Comparison of ENCODE assay signal across 8 mouse cellular contexts in genomic region chr15:77036989-77037277, GRCm38 (mm10). TPM values are rescaled to one million over a fixed set of nuclear protein-coding genes. Genes with fewer than 3 reads are reported as not detected.
DNase-seq lines count a peak whose midpoint lies in the region; ATAC-seq and TF ChIP-seq lines count a peak whose summit lies in the region.

No protein-coding gene starts in this region.

- no peaks in the 10 kb centered on the region for H3K36me3 ChIP-seq in heart, embryonic 15.5 days
- H3K36me3 ChIP-seq in forebrain, postnatal 0 days (ENCODE audit: insufficient read depth), result no peaks in the 10 kb centered on the region
- H3K36me3 ChIP-seq in liver, embryonic 15.5 days (replicated peaks), result no peaks in the 10 kb centered on the region

- POLR2A ChIA-PET in Patski (lab: Charles Lee), result no interaction called here

- H3K4me3 ChIP-seq in heart, embryonic 15.5 days, result no peak overlapping the region
- H3K4me3 ChIP-seq in forebrain, postnatal 0 days (ENCODE audit: low read depth, low read length), result no peak overlapping the region
- no peak overlapping the region for H3K4me3 ChIP-seq in liver, embryonic 15.5 days (replicated peaks)

- H3K9ac ChIP-seq in heart, embryonic 15.5 days, result peak overlapping the region; percentile 45
- H3K9ac ChIP-seq in forebrain, postnatal 0 days, result no peak overlapping the region
- no peak overlapping the region for H3K9ac ChIP-seq in liver, embryonic 15.5 days

- H3K9me3 ChIP-seq in heart, embryonic 15.5 days (replicated peaks), result no peaks in the 10 kb centered on the region
- H3K9me3 ChIP-seq in forebrain, postnatal 0 days (ENCODE audit: low read length), result no peaks in the 10 kb centered on the region
- no peaks in the 10 kb centered on the region for H3K9me3 ChIP-seq in liver, embryonic 15.5 days (replicated peaks)

- no peak for DNase-seq in heart, postnatal 10 days
- DNase-seq in Patski (ENCODE audit: low read depth, low spot score), result no peak
- DNase-seq in forebrain, postnatal 0 days, result no peak
- DNase-seq in right cerebral cortex, postnatal 36 days (ENCODE audit: low spot score in 2 of 2), result no peak
- no peak for DNase-seq in urinary bladder, postnatal 10 days (ENCODE audit: low spot score)
- DNase-seq in ovary, postnatal 14 days (ENCODE audit: low spot score), result no peak

- in situ Hi-C loops in Patski (cut with MboI; ENCODE audit: low pct_unique_long_range_greater_than_20kb), result loop anchor here (5.0 kb wide), 1 partner anchor 115 kb away; no protein-coding TSS in a partner anchor

- peak overlapping the region; percentile 98 for H3K27ac ChIP-seq in heart, embryonic 15.5 days
- H3K27ac ChIP-seq in forebrain, postnatal 0 days (ENCODE audit: low read depth, low read length), result peak overlapping the region; percentile 60
- 0 out of 2 replicates have a peak overlapping the region, but pooled peaks have one; percentile 9 for H3K27ac ChIP-seq in liver, embryonic 15.5 days (replicated peaks)

- 12% methylated on average over 2 of the region's 2 CpGs for WGBS in heart, embryonic 15.5 days
- 46% methylated on average over 2 of the region's 2 CpGs for WGBS in forebrain, postnatal 0 days
- 48% methylated on average over 2 of the region's 2 CpGs for WGBS in liver, embryonic 15.5 days (ENCODE audit: insufficient replicate concordance)

- CTCF ChIA-PET in Patski (lab: Charles Lee), result interaction anchor here (0.8 kb wide), 1 partner anchor 322 kb away, joined by 3 read pairs; no protein-coding TSS in a partner anchor

- no peaks in the 10 kb centered on the region for H3K27me3 ChIP-seq in heart, embryonic 15.5 days
- no peaks in the 10 kb centered on the region for H3K27me3 ChIP-seq in Patski
- no peaks in the 10 kb centered on the region for H3K27me3 ChIP-seq in forebrain, postnatal 0 days (ENCODE audit: insufficient read depth, low read length)
- peaks cover 15% of the 10 kb centered on the region; the same call in 1 of the 2 replicates for H3K27me3 ChIP-seq in liver, embryonic 15.5 days

- intact Hi-C loops in heart, postnatal 10 days (cut with DNase I), result loop anchor here (5.0 kb wide), 1 partner anchor 115 kb away; no protein-coding TSS in a partner anchor

- TF ChIP-seq CTCF in Patski (IDR thresholded peaks at IDR 0.05), result no peak
- no peak for TF ChIP-seq CTCF in forebrain, postnatal 0 days (IDR thresholded peaks at IDR 0.05; ENCODE audit: low read depth)

- H3K4me1 ChIP-seq in heart, embryonic 15.5 days (replicated peaks), result peaks cover 57% of the 10 kb centered on the region
- H3K4me1 ChIP-seq in forebrain, postnatal 0 days (ENCODE audit: insufficient read depth), result no peaks in the 10 kb centered on the region
- H3K4me1 ChIP-seq in liver, embryonic 15.5 days (replicated peaks), result peaks cover 10% of the 10 kb centered on the region

- H3K4me2 ChIP-seq in heart, embryonic 15.5 days, result peak overlapping the region; percentile 28
- no peak overlapping the region for H3K4me2 ChIP-seq in forebrain, postnatal 0 days (ENCODE audit: low read depth)
- H3K4me2 ChIP-seq in liver, embryonic 15.5 days, result no peak overlapping the region

- no peak; the same call in 1 of the 2 replicates for ATAC-seq in heart, embryonic 15.5 days (replicated peaks; ENCODE audit: insufficient number of reproducible peaks, insufficient read depth, low FRiP score, low read depth)
- ATAC-seq in Patski, result peak; percentile 58
- peak; percentile 29 for ATAC-seq in forebrain, postnatal 0 days
- no peak for ATAC-seq in liver, embryonic 15.5 days (ENCODE audit: insufficient read depth)

RNA-seq across cellular contexts. Expression of gene Apol6, which starts 7.6 kb away (rescaled TPM):
- polyA plus RNA-seq in heart, embryonic 15.5 days (2015; fragmentation: Nextera tagmentation; extraction: Ambion mirVana), result 0.19 and 0.26 TPM in 2 replicates
- 1 to 10 TPM; 1.6 to 1.7 TPM for total RNA-seq in heart, postnatal 10 days (2021)
- 0.05 TPM for polyA plus RNA-seq in Patski (2021)
- 0.19 TPM in 1 of 2 replicates, not detected in the other for total RNA-seq in forebrain, postnatal 0 days (2014; rRNA removed)
- not detected in 2 replicates for polyA plus RNA-seq in forebrain, postnatal 0 days (2015; fragmentation: Nextera tagmentation; extraction: Ambion mirVana)
- 0.13 and 0.15 TPM in 2 replicates for polyA plus RNA-seq in liver, embryonic 15.5 days (2015; fragmentation: Nextera tagmentation; extraction: Ambion mirVana)

RNA-seq across cellular contexts. Expression of gene Mb, which starts 13.5 kb away (rescaled TPM):
- 776 and 844 TPM in 2 replicates for polyA plus RNA-seq in heart, embryonic 15.5 days (2015; fragmentation: Nextera tagmentation; extraction: Ambion mirVana)
- over 10,000 TPM in 1 of 2 experiments, 1,000 to 10,000 TPM in 1; 9,939 to 10,365 TPM for total RNA-seq in heart, postnatal 10 days (2021)
- polyA plus RNA-seq in Patski (2021), result not detected
- 0.62 and 3.6 TPM in 2 replicates for total RNA-seq in forebrain, postnatal 0 days (2014; rRNA removed)
- 0.21 and 0.33 TPM in 2 replicates for polyA plus RNA-seq in forebrain, postnatal 0 days (2015; fragmentation: Nextera tagmentation; extraction: Ambion mirVana)
- polyA plus RNA-seq in liver, embryonic 15.5 days (2015; fragmentation: Nextera tagmentation; extraction: Ambion mirVana), result 0.26 and 0.37 TPM in 2 replicates

Comparison
In these comparisons a context has a peak if more than half of its experiments do, and no peak if none do; other contexts are left out.
1. ATAC-seq: peak in Patski (single experiment) and forebrain, postnatal 0 days (single experiment); none in heart, embryonic 15.5 days (single experiment) and liver, embryonic 15.5 days (single experiment).
2. H3K27ac ChIP-seq: peak in every context shown above with its lines; median percentile 98 in heart, embryonic 15.5 days; 60 in forebrain, postnatal 0 days; 9 in liver, embryonic 15.5 days.
3. RNA of gene Mb, which starts 13.5 kb away (polyA plus RNA-seq): 776 to 844 TPM in heart, embryonic 15.5 days; 0.26 to 0.37 TPM in liver, embryonic 15.5 days, 0.21 to 0.33 TPM in forebrain, postnatal 0 days and not detected in Patski (single experiment); every median in the first group is over 100 times any median in the second.